Mouse (Mus musculus): Measurements from ENCODE around the gene Gm15737.

GRCm38 (mm10) chr6:92879700-92880265 is 10.6 kb downstream of the Gm15737 start:
- no peak for TF ChIP-seq CTCF (IDR thresholded peaks at IDR 0.05; ENCODE audit: low read depth)
- no peak for TF ChIP-seq EP300 (IDR thresholded peaks at IDR 0.05; ENCODE audit: low read depth)
